Mouse (Mus musculus): Measurements from ENCODE around the gene Ppm1h. TPM values are rescaled to one million over a fixed set of nuclear protein-coding genes. Genes with fewer than 3 reads are reported as not detected.
A peak's percentile ranks its signal among the peaks of the same experiment; 100 is the strongest.

Ppm1h gene
- polyA plus RNA-seq, 1 experiment from 2014 or later, result 13.7 TPM

DNA sequence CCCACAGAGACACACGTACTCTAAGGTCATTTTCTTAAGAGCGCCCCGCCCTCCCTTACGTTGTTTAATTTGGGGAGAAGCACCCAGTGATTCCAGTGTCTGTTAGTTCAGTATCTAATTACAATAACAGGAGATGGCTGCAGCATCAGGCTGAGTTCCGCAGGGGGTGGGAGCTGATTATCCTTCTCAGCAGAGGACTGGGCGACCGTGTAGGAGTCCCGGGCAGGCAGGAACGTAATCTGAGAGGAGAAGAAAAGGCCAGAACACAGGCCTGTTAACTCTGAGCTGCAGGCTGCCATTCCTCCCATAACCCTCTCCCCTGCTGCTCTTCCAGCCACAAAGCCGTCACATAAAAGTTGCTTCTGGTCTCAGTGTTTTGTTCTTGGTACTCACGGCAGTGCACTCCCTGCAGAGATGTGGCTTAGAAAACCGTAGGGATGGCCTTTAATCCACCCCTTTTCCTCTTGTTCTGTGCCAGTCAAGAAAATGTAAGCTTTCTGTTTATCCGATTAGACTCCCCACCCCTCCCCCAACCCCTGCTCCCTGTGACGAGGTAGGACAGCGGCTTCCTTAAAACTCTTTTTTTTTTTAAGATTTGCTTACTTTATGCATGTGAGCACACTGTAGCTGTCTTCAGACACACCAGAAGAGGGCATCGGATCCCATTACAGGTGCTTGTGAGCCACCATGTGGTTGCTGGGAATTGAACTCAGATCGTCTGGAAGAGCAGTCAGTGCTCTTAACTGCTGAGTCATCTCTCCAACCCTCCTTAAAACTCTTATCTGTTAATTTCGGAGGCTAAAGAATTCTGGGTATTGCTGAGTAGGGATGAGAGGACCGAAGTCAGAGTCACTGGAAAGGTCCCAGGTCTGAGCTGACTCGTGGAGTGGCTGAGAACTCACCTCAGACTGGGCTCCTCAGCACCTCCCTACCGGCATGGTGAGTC lies 113.7 kb downstream of the Ppm1h start:
- ATAC-seq, result peak; percentile 31; the same call in 1 of the 2 replicates
- peaks cover 9% of the 10 kb centered on the region for H3K4me1 ChIP-seq (replicated peaks)
- no peaks in the 10 kb centered on the region for H3K36me3 ChIP-seq
- no peaks in the 10 kb centered on the region for H3K9me3 ChIP-seq
- 17% methylated on average over 21 of the region's 21 CpGs for WGBS
- no peak overlapping the region for H3K4me3 ChIP-seq (replicated peaks)
- no peak overlapping the region for H3K9ac ChIP-seq
- no peak overlapping the region for H3K27ac ChIP-seq
- H3K27me3 ChIP-seq (replicated peaks), result no peaks in the 10 kb centered on the region
- peak overlapping the region; percentile 47 for H3K4me2 ChIP-seq (replicated peaks)

DNA sequence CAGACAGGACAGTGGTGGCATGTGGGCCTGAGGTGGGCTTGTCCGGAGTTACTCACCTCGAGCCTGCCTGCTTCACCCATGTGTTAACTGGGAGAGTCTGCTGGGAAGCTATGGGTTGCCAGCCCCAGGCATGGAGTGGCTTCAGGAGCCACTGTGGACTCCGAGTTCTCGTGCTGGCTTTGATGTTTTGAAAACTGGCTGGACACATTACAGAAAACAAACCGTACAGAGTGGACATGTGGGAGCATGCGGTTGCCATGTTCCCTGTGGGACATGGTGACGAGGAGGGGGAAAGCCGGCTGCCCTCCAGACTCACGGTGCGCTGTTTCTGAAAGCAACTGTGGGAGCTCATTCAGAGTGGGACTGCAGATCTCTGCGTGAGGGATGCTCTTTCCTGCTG lies 114.6 kb downstream of the Ppm1h start:
- no peak overlapping the region for H3K4me2 ChIP-seq (replicated peaks)
- 73% methylated on average over 11 of the region's 11 CpGs for WGBS
- no peak overlapping the region for H3K27ac ChIP-seq
- H3K27me3 ChIP-seq (replicated peaks), result no peaks in the 10 kb centered on the region
- no peak overlapping the region for H3K4me3 ChIP-seq (replicated peaks)
- no peaks in the 10 kb centered on the region for H3K9me3 ChIP-seq
- no peak for ATAC-seq
- H3K36me3 ChIP-seq, result no peaks in the 10 kb centered on the region
- peaks cover 9% of the 10 kb centered on the region for H3K4me1 ChIP-seq (replicated peaks)
- H3K9ac ChIP-seq, result no peak overlapping the region

DNA sequence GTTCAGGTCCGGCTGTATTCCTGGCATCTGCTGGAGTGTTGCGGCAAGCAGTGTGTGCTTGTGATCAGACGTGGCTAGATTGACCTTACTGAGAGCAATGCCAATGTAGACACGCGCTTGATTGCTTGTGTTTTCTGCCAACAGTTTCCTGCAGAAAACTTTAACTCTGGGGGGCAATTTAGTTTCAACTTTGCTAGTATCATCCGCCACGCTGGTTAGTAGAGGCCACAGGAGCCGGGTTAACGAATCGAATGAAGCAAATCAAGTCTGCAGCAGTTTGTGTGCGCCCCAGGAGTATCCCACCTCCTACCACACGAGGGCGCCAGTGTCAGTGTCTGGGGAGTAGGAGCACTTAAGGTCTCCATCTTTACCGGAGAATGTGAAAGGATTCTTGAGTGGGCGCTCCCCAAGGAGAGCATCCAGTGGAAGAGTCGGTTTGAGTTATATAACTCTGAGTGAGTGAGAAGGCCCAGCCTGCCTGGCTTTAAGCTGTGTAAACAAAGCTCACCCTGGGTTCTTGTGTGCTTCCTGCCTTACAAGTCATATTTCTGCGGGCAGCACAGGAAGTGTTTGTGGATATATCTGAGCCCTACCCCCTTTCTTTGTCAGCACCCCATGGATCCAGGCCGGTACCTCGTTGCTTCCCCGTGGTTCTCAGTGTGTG lies 115.8 kb downstream of the Ppm1h start:
- Histone ChIP-seq H3K9ac (no peak overlapping the region), H3K9me3 (no peaks in the 10 kb centered on the region)

DNA sequence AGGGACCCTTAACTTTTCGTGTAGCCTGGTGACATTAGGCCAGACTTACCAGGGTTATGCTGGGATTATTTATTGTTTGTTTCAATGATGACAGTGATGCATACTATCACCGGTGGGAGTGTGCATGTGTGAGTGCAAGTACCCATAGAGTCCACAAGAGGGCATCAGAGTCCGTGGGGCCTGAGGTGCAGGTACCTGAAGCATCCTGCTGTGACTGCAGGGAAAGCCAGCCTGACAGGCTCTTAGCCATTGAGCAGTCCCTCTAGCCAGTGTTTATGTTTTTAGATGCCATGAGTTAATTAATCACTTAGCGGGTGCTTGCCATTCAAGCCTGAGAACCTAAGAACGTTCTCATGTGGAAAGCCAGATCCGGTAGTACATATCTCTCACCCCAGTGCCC lies 119.4 kb downstream of the Ppm1h start:
- Histone ChIP-seq H3K4me3 (replicated peaks) (no peak overlapping the region), H3K36me3 (no peaks in the 10 kb centered on the region), H3K4me2 (replicated peaks) (no peak overlapping the region), H3K4me1 (replicated peaks) (peaks cover 12% of the 10 kb centered on the region), H3K27me3 (replicated peaks) (no peaks in the 10 kb centered on the region), H3K9ac (no peak overlapping the region), H3K27ac (no peak overlapping the region), H3K9me3 (no peaks in the 10 kb centered on the region)
- WGBS, result 81% methylated on average over 6 of the region's 6 CpGs
- no peak for ATAC-seq

More for the DNA sequence above, 115.8 kb downstream of the Ppm1h start:
- Histone ChIP-seq H3K27ac (peak overlapping the region; percentile 38; the same call in 1 of the 2 replicates), H3K4me1 (replicated peaks) (peaks cover 9% of the 10 kb centered on the region), H3K4me2 (replicated peaks) (peak overlapping the region; percentile 38), H3K27me3 (replicated peaks) (no peaks in the 10 kb centered on the region), H3K4me3 (replicated peaks) (no peak overlapping the region), H3K36me3 (no peaks in the 10 kb centered on the region)
- 37% methylated on average over 20 of the region's 20 CpGs for WGBS
- ATAC-seq, result peak; percentile 73

- Histone ChIP-seq H3K9ac (no peak overlapping the region), H3K27ac (no peak overlapping the region), H3K4me3 (replicated peaks) (no peak overlapping the region), H3K36me3 (no peaks in the 10 kb centered on the region), H3K27me3 (replicated peaks) (no peaks in the 10 kb centered on the region), H3K4me1 (replicated peaks) (peaks cover 6% of the 10 kb centered on the region; the same call in 1 of the 2 replicates), H3K4me2 (replicated peaks) (no peak overlapping the region), H3K9me3 (no peaks in the 10 kb centered on the region)
- ATAC-seq, result no peak
- 80% methylated on average over 19 of the region's 19 CpGs for WGBS
Measured at GRCm38 (mm10) chr10:122800003-122800731, 121.6 kb downstream of the Ppm1h start.

GRCm38 (mm10) chr10:122800732-122801110 lies 122.2 kb downstream of the Ppm1h start:
- WGBS, result 84% methylated on average over 4 of the region's 4 CpGs
- Histone ChIP-seq H3K27me3 (replicated peaks) (no peaks in the 10 kb centered on the region), H3K4me3 (replicated peaks) (no peak overlapping the region), H3K36me3 (no peaks in the 10 kb centered on the region), H3K4me1 (replicated peaks) (peaks cover 6% of the 10 kb centered on the region; the same call in 1 of the 2 replicates), H3K4me2 (replicated peaks) (no peak overlapping the region), H3K9ac (no peak overlapping the region), H3K27ac (no peak overlapping the region), H3K9me3 (no peaks in the 10 kb centered on the region)
- ATAC-seq, result no peak

- peak overlapping the region; percentile 30; the same call in 1 of the 2 replicates for H3K9ac ChIP-seq
- H3K9me3 ChIP-seq, result no peaks in the 10 kb centered on the region
- peak overlapping the region; percentile 66 for H3K4me2 ChIP-seq (replicated peaks)
- no peak for ATAC-seq
- no peaks in the 10 kb centered on the region for H3K27me3 ChIP-seq (replicated peaks)
- H3K36me3 ChIP-seq, result no peaks in the 10 kb centered on the region
- no peak overlapping the region for H3K27ac ChIP-seq
- peak overlapping the region; percentile 28 for H3K4me3 ChIP-seq (replicated peaks)
- whole genome bisulfite sequencing, result 38% methylated on average over 30 of the region's 30 CpGs
- peaks cover 6% of the 10 kb centered on the region; the same call in 1 of the 2 replicates for H3K4me1 ChIP-seq (replicated peaks)
Measured at GRCm38 (mm10) chr10:122802218-122802617, 123.7 kb downstream of the Ppm1h start.

- no peak overlapping the region for H3K9ac ChIP-seq
- H3K27ac ChIP-seq, result no peak overlapping the region
- H3K36me3 ChIP-seq, result no peaks in the 10 kb centered on the region
- H3K4me3 ChIP-seq (replicated peaks), result no peak overlapping the region
- no peak for ATAC-seq
- H3K9me3 ChIP-seq, result no peaks in the 10 kb centered on the region
- peaks cover 8% of the 10 kb centered on the region; the same call in 1 of the 2 replicates for H3K4me1 ChIP-seq (replicated peaks)
- no peak overlapping the region for H3K4me2 ChIP-seq (replicated peaks)
- 62% methylated on average over 7 of the region's 7 CpGs for WGBS
- H3K27me3 ChIP-seq (replicated peaks), result no peaks in the 10 kb centered on the region
Measured at GRCm38 (mm10) chr10:122802901-122803300, 124.3 kb downstream of the Ppm1h start.

DNA sequence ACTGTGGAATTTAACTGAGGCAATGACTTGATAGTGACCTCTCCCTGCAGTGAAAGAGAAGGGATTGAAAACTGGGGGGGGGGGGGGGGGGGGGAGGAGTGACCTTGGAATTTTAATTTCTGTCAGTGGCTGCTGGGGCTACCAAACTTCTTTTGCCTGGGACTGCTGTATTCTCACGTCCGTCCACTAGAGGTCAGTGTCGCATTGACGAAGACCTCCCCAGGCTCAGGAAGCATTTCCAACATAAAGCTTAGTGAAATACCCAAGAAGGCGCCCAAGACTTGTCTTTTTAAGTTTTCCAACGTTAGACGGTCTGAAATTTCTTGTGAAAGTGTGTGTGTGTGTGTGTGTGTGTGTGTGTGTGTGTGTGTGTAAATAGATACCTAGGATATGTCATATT lies 125.3 kb downstream of the Ppm1h start:
- Histone ChIP-seq H3K27ac (no peak overlapping the region), H3K4me3 (replicated peaks) (no peak overlapping the region), H3K9me3 (no peaks in the 10 kb centered on the region), H3K36me3 (no peaks in the 10 kb centered on the region), H3K27me3 (replicated peaks) (no peaks in the 10 kb centered on the region), H3K9ac (no peak overlapping the region), H3K4me1 (replicated peaks) (peaks cover 10% of the 10 kb centered on the region; the same call in 1 of the 2 replicates), H3K4me2 (replicated peaks) (no peak overlapping the region)
- WGBS, result 10% methylated on average over 7 of the region's 7 CpGs
- ATAC-seq, result peak; percentile 16; the same call in 1 of the 2 replicates

DNA sequence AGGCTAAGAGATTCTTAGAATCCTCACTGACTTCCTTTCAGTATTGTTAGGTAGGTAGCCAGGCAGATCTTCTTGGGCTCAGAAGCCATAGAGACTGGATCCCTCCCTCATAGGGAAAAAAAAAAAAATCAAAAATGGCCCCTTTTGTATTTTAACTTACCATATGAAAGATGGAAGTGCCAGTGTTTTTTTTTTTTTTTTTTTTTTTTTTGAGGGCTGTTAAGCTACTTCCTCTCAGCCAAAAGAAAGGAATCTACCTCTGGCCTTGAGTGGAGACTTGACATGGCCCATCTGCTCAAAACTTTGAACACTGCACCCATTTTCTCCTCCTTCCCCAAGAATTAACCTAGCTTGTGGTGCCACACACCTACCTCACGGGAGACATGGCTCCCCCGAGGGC lies 127.3 kb downstream of the Ppm1h start:
- Histone ChIP-seq H3K27ac (no peak overlapping the region), H3K36me3 (no peaks in the 10 kb centered on the region), H3K27me3 (replicated peaks) (no peaks in the 10 kb centered on the region), H3K9me3 (no peaks in the 10 kb centered on the region), H3K4me1 (replicated peaks) (peaks cover 10% of the 10 kb centered on the region; the same call in 1 of the 2 replicates), H3K9ac (no peak overlapping the region), H3K4me2 (replicated peaks) (no peak overlapping the region), H3K4me3 (replicated peaks) (no peak overlapping the region)
- no peak for ATAC-seq
- WGBS, result 49% methylated on average over 2 of the region's 2 CpGs

DNA sequence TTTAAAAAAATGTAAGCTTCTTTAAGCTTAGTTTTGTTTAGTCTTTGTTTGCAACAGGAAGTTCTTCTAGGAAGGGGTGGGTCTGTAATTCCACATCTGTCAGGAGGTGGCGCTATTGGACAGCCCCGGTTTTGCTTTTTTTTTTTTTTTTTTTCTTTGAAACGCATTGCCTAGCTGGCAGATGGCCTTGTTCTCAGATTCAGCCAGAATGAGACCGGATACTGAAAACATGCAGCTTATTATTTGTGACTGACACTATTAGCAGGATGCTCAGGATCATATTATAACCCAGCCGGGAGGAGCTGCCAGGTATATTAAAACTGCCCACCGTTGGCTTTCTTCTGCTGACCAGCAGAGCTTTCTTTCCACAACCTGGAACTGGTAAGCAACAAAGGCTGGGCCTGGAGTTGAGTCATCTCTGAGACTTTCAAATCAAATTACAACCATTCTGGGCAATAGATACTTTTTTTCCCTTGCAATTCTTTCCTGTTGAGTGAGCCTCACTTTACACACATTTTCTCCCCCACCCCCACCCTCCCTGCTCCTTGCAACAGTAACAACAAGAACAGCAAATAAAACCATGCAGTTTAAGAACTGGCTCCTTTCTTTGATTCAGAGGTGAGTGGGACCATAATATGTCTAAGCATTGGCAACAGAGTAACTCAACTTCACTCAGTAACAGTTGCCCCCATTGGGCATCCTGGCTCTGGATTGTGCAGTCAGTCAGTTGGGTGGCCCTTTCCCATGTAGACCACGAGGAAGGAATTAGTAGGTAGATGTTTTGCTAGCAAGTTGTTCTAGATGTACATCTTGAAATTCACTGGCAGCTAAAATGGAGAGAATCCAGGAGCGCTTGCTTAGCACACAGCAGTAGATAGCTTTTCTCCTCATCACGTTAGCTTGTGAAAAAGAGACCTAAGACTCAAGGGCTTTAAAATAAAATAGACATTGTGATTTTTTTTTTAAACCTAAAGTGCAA lies 128.9 kb downstream of the Ppm1h start:
- 31% methylated on average over 9 of the region's 9 CpGs for WGBS
- no peak overlapping the region for H3K9ac ChIP-seq
- peak; percentile 57; the same call in 1 of the 2 replicates for ATAC-seq

More for the DNA sequence above, 128.9 kb downstream of the Ppm1h start:
- no peaks in the 10 kb centered on the region for H3K36me3 ChIP-seq
- no peak overlapping the region for H3K4me2 ChIP-seq (replicated peaks)
- no peaks in the 10 kb centered on the region for H3K9me3 ChIP-seq
- no peaks in the 10 kb centered on the region for H3K27me3 ChIP-seq (replicated peaks)
- 0 out of 2 replicates have a peak overlapping the region, but pooled peaks have one; percentile 27 for H3K27ac ChIP-seq
- 0 out of 2 replicates have a peak, but pooled peaks cover 6% of the 10 kb centered on the region for H3K4me1 ChIP-seq (replicated peaks)
- H3K4me3 ChIP-seq (replicated peaks), result no peak overlapping the region

Measured in intestine, embryonic 15.5 days (tissue).